ENCODE assay signal across 11 mouse cellular contexts in the genomic region with DNA sequence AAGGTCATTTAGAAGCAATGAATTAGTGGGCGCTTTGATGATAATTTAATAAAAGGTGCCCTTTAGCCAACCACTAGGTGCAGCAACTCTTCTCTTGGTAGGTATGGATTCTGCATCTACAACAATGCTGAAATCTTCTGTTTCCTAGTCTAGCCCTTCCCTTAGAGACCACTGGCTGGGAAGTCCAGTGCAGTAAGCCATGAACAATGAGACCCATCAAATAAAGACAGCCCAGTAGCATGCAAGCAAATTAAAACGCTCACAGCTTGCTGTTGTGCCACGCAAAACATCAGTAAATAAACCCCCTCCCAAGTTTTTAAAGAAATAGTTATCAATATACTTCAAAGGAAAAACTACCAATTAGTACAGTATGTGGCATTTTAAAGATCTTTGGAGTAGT. TPM values are rescaled to one million over a fixed set of nuclear protein-coding genes. Genes with fewer than 3 reads are reported as not detected.
A peak's percentile ranks its signal among the peaks of the same experiment; 100 is the strongest.
DNase-seq lines count a peak whose midpoint lies in the region; ATAC-seq lines count a peak whose summit lies in the region.
"Had no signal": no experiment of that assay in that cellular context is flagged by ENCODE, and none has a peak within 500 bp of the region (broad histone marks: within the 10 kb centered on the region; RNA-seq: fewer than 3 reads in every experiment).

No protein-coding gene starts in this region.

- H3K27me3 ChIP-seq in heart, embryonic 11.5 days (ENCODE audit: control insufficient read depth, insufficient read depth, low read length), result no peaks in the 10 kb centered on the region
- H3K27me3 ChIP-seq in limb, embryonic 10.5 days (ENCODE audit: low read depth, poor library complexity, severe bottlenecking), result no peaks in the 10 kb centered on the region

- H3K9ac ChIP-seq in heart, embryonic 11.5 days (ENCODE audit: low read depth, low read length), result no peak overlapping the region

- ATAC-seq in heart, embryonic 11.5 days (replicated peaks; ENCODE audit: insufficient number of reproducible peaks, low FRiP score, low TSS enrichment), result no peak

- no peaks in the 10 kb centered on the region for H3K9me3 ChIP-seq in heart, embryonic 11.5 days (replicated peaks; ENCODE audit: control insufficient read depth, low read length)
- H3K9me3 ChIP-seq in limb, embryonic 10.5 days (replicated peaks), result no peaks in the 10 kb centered on the region

- no peak overlapping the region for H3K27ac ChIP-seq in heart, embryonic 11.5 days (ENCODE audit: low read depth, low read length)
- H3K27ac ChIP-seq in limb, embryonic 10.5 days, result peak overlapping the region; percentile 92

- H3K4me1 ChIP-seq in heart, embryonic 11.5 days (ENCODE audit: control insufficient read depth, insufficient read depth, low read length), result peaks cover 3% of the 10 kb centered on the region; the same call in 1 of the 2 replicates
- H3K4me1 ChIP-seq in limb, embryonic 10.5 days, result peaks cover 42% of the 10 kb centered on the region

- H3K4me3 ChIP-seq in heart, embryonic 11.5 days (ENCODE audit: low read depth, low read length), result peak overlapping the region; percentile 40
- peak overlapping the region; percentile 51 for H3K4me3 ChIP-seq in limb, embryonic 10.5 days

- 49% methylated on average over 3 of the region's 3 CpGs for WGBS in heart, embryonic 11.5 days (ENCODE audit: insufficient replicate concordance)
- WGBS in limb, embryonic 10.5 days, result 47% methylated on average over 3 of the region's 3 CpGs

- no peaks in the 10 kb centered on the region for H3K36me3 ChIP-seq in heart, embryonic 11.5 days (ENCODE audit: control insufficient read depth, insufficient read depth, low read length)
- H3K36me3 ChIP-seq in limb, embryonic 10.5 days, result 0 out of 2 replicates have a peak, but pooled peaks cover 1% of the 10 kb centered on the region

- peak overlapping the region; percentile 77 for H3K4me2 ChIP-seq in heart, embryonic 11.5 days

- no peak for DNase-seq in heart, adult 8-10 months (ENCODE audit: low spot score)
- peak; percentile 24 for DNase-seq in retina, embryonic 14.5 days (ENCODE audit: low spot score)
- no peak for DNase-seq in retina, postnatal 1 day
- DNase-seq in limb, embryonic 10.5 days (ENCODE audit: low spot score), result no peak
- no peak for DNase-seq in Muller cell, postnatal 12 days (ENCODE audit: inconsistent ontology term)
- no peak for DNase-seq in adrenal gland, postnatal 36 days
- DNase-seq in frontal cortex, adult 2 months (ENCODE audit: extremely low spot score in 1 of 2, low spot score in 1 of 2), result no peak
- DNase-seq: lung, postnatal 36 days had no signal

RNA-seq across cellular contexts. Expression of a gene that starts 10.9 kb away (rescaled TPM):
- polyA plus RNA-seq in heart, embryonic 11.5 days (2014; fragmentation: Nextera tagmentation; extraction: Ambion mirVana), result not detected in 2 replicates
- not detected for total RNA-seq in heart, adult 8-10 months (2022)
- not detected in 2 replicates for polyA plus RNA-seq in limb, embryonic 10.5 days (2016; fragmentation: Nextera tagmentation; extraction: Ambion mirVana)
- not detected for total RNA-seq in adrenal gland, postnatal 36 days (2021)
- not detected in 2 replicates for polyA plus RNA-seq in frontal cortex, adult 2 months (2012; rRNA removed)
- total RNA-seq: layer of hippocampus, postnatal 36 days had no signal
- polyA plus RNA-seq: stomach, embryonic 16.5 days had no signal
